Mouse (Mus musculus): ENCODE measurements around the gene Glce.

- TF ChIP-seq CTCF (IDR thresholded peaks at IDR 0.05; ENCODE audit: borderline replicate concordance, insufficient read depth, low read depth, low read length) (no peak), POLR2A (IDR thresholded peaks at IDR 0.05; ENCODE audit: borderline replicate concordance, insufficient read depth, low read length) (no peak)
Measured at GRCm38 (mm10) chr9:62056206-62056605, 66.2 kb downstream of the Glce start.

Data from cerebellum, adult 2 months (tissue).